ENCODE assay signal across 9 mouse cellular contexts in the genomic region with DNA sequence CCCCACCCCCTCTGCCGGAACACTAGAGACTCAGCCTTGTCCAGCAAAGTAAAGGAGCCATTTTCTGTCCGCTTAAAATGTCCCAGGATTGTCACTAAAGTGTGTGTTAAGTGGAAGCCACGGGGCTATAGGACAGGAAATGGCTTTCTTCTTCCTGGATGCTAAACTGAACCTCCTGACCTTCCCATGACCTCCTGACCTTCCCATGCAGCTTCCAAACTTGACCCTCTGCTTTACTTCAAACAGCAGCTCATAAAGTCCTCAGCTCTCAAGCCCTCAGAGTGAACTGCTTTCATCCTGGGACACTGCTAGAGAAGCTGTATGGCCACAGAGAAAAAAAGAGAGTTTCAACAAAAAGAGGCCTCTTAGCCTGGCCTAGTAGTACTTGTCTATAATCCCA. TPM values are rescaled to one million over a fixed set of nuclear protein-coding genes. Genes with fewer than 3 reads are reported as not detected.
DNase-seq lines count a peak whose midpoint lies in the region; ATAC-seq and TF ChIP-seq lines count a peak whose summit lies in the region.
"Had no signal": no experiment of that assay in that cellular context is flagged by ENCODE, and none has a peak within 500 bp of the region (broad histone marks: within the 10 kb centered on the region; RNA-seq: fewer than 3 reads in every experiment).

No protein-coding gene starts in this region.

- no peaks in the 10 kb centered on the region for H3K9me3 ChIP-seq in heart, embryonic 15.5 days (replicated peaks)
- H3K9me3 ChIP-seq in lung, postnatal 0 days (ENCODE audit: low read length): no peaks in the 10 kb centered on the region
- H3K9me3 ChIP-seq: midbrain, embryonic 12.5 days had no signal

- H3K4me1 ChIP-seq in heart, embryonic 15.5 days (replicated peaks): peaks cover 37% of the 10 kb centered on the region
- H3K4me1 ChIP-seq in lung, postnatal 0 days (ENCODE audit: insufficient read depth, low read depth, low read length): peaks cover 16% of the 10 kb centered on the region

- no peak for TF ChIP-seq CTCF in lung, postnatal 0 days (IDR thresholded peaks at IDR 0.05)
- TF ChIP-seq CTCF in layer of hippocampus, adult 2 months (conservative IDR thresholded peaks at IDR 0.05): no peak

- no peak for ATAC-seq in heart, embryonic 15.5 days (replicated peaks; ENCODE audit: insufficient number of reproducible peaks, insufficient read depth, low FRiP score, low read depth)
- peak; percentile 8 for ATAC-seq in lung, postnatal 0 days

- H3K4me2 ChIP-seq in heart, embryonic 15.5 days: peak overlapping the region; percentile 94
- H3K4me2 ChIP-seq in lung, postnatal 0 days (replicated peaks; ENCODE audit: low read depth, low read length): no peak overlapping the region; the same call in 1 of the 2 replicates

- H3K27me3 ChIP-seq in heart, embryonic 15.5 days: no peaks in the 10 kb centered on the region
- no peaks in the 10 kb centered on the region for H3K27me3 ChIP-seq in lung, postnatal 0 days (replicated peaks; ENCODE audit: insufficient read depth, low read length)

- 44% methylated on average over 3 of the region's 3 CpGs for WGBS in heart, embryonic 15.5 days
- 33% methylated on average over 3 of the region's 3 CpGs for WGBS in lung, postnatal 0 days

- no peak overlapping the region for H3K9ac ChIP-seq in heart, embryonic 15.5 days
- H3K9ac ChIP-seq in lung, postnatal 0 days (replicated peaks; ENCODE audit: low read depth): no peak overlapping the region

- DNase-seq in heart, adult 18-20 months: no peak
- DNase-seq in R1 (ENCODE audit: low read depth, low spot score): peak; percentile 62
- peak; percentile 42 for DNase-seq in forelimb bud, embryonic 11.5 days (ENCODE audit: low read depth, low spot score)
- DNase-seq in lung, postnatal 0 days (ENCODE audit: low spot score): peak; percentile 16
- no peak for DNase-seq in kidney, adult 9 months
- no peak for DNase-seq in left cerebral cortex, postnatal 25 days (ENCODE audit: low spot score in 2 of 2)
- no peak for DNase-seq in layer of hippocampus, adult 2 months (ENCODE audit: low spot score in 2 of 2)

- intact Hi-C loops in left cerebral cortex, postnatal 25 days (cut with DNase I): no loop called here

- H3K27ac ChIP-seq in heart, embryonic 15.5 days: peak overlapping the region; percentile 63
- H3K27ac ChIP-seq in lung, postnatal 0 days (ENCODE audit: low read length): peak overlapping the region; percentile 64; the same call in 1 of the 2 replicates
- no peak overlapping the region for H3K27ac ChIP-seq in layer of hippocampus, adult 2 months
- H3K27ac ChIP-seq: midbrain, embryonic 12.5 days had no signal

- H3K4me3 ChIP-seq in heart, embryonic 15.5 days: no peak overlapping the region
- H3K4me3 ChIP-seq in lung, postnatal 0 days (ENCODE audit: low read depth, low read length): no peak overlapping the region
- no peak overlapping the region for H3K4me3 ChIP-seq in layer of hippocampus, adult 2 months

- TF ChIP-seq EP300 in lung, postnatal 0 days (IDR thresholded peaks at IDR 0.05): no peak

- no peaks in the 10 kb centered on the region for H3K36me3 ChIP-seq in heart, embryonic 15.5 days
- no peaks in the 10 kb centered on the region for H3K36me3 ChIP-seq in lung, postnatal 0 days (ENCODE audit: insufficient read depth, low read length)
- H3K36me3 ChIP-seq: midbrain, embryonic 12.5 days had no signal

RNA-seq across cellular contexts. Expression of gene Dok4, which starts 0.7 kb away (rescaled TPM):
- polyA plus RNA-seq in heart, embryonic 15.5 days (2015; fragmentation: Nextera tagmentation; extraction: Ambion mirVana): 22.9 and 31.6 TPM in 2 replicates
- total RNA-seq in heart, adult 18-20 months (2021): 10 to 100 TPM; 11.9 to 16.6 TPM
- 42.7 and 47.5 TPM in 2 replicates for polyA plus RNA-seq in lung, postnatal 0 days (2015; fragmentation: Nextera tagmentation; extraction: Ambion mirVana)
- total RNA-seq in left cerebral cortex, postnatal 25 days (2021): 10 to 100 TPM; 23.2 to 25.6 TPM
- 10 to 100 TPM; 24.1 to 26.4 TPM for total RNA-seq in layer of hippocampus, adult 2 months (2021)

RNA-seq across cellular contexts. Expression of gene Polr2c, which starts 19.6 kb away (rescaled TPM):
- 107 and 122 TPM in 2 replicates for polyA plus RNA-seq in heart, embryonic 15.5 days (2015; fragmentation: Nextera tagmentation; extraction: Ambion mirVana)
- 10 to 100 TPM; 62.3 to 65.6 TPM for total RNA-seq in heart, adult 18-20 months (2021)
- 98.4 and 103 TPM in 2 replicates for polyA plus RNA-seq in lung, postnatal 0 days (2015; fragmentation: Nextera tagmentation; extraction: Ambion mirVana)
- total RNA-seq in left cerebral cortex, postnatal 25 days (2021): 10 to 100 TPM; 67.4 to 76.6 TPM
- 10 to 100 TPM; 69.1 to 71.4 TPM for total RNA-seq in layer of hippocampus, adult 2 months (2021)

RNA-seq across cellular contexts. Expression of gene Ciapin1, which starts 38.7 kb away (rescaled TPM):
- polyA plus RNA-seq in heart, embryonic 15.5 days (2015; fragmentation: Nextera tagmentation; extraction: Ambion mirVana): 77.7 and 88.6 TPM in 2 replicates
- 10 to 100 TPM; 66.6 to 74.8 TPM for total RNA-seq in heart, adult 18-20 months (2021)
- 66.7 and 74.5 TPM in 2 replicates for polyA plus RNA-seq in lung, postnatal 0 days (2015; fragmentation: Nextera tagmentation; extraction: Ambion mirVana)
- total RNA-seq in left cerebral cortex, postnatal 25 days (2021): 10 to 100 TPM; 67.9 to 74.1 TPM
- 10 to 100 TPM; 60.9 to 67.2 TPM for total RNA-seq in layer of hippocampus, adult 2 months (2021)

RNA-seq across cellular contexts. Expression of gene Coq9, which starts 38.7 kb away (rescaled TPM):
- polyA plus RNA-seq in heart, embryonic 15.5 days (2015; fragmentation: Nextera tagmentation; extraction: Ambion mirVana): 163 and 166 TPM in 2 replicates
- 100 to 1,000 TPM; 627 to 660 TPM for total RNA-seq in heart, adult 18-20 months (2021)
- 47.1 and 51.4 TPM in 2 replicates for polyA plus RNA-seq in lung, postnatal 0 days (2015; fragmentation: Nextera tagmentation; extraction: Ambion mirVana)
- 10 to 100 TPM; 82.4 to 94.4 TPM for total RNA-seq in left cerebral cortex, postnatal 25 days (2021)
- 10 to 100 TPM; 78.2 to 83.7 TPM for total RNA-seq in layer of hippocampus, adult 2 months (2021)

RNA-seq across cellular contexts. Expression of gene Ccdc102a, which starts 41.1 kb away (rescaled TPM):
- polyA plus RNA-seq in heart, embryonic 15.5 days (2015; fragmentation: Nextera tagmentation; extraction: Ambion mirVana): 18.6 and 25.1 TPM in 2 replicates
- 1 to 10 TPM; 3.8 to 4.1 TPM for total RNA-seq in heart, adult 18-20 months (2021)
- polyA plus RNA-seq in lung, postnatal 0 days (2015; fragmentation: Nextera tagmentation; extraction: Ambion mirVana): 14.6 and 17.2 TPM in 2 replicates
- total RNA-seq in left cerebral cortex, postnatal 25 days (2021): 1 to 10 TPM; 1.5 to 1.7 TPM
- 1 to 10 TPM; 1.7 to 1.9 TPM for total RNA-seq in layer of hippocampus, adult 2 months (2021)

Comparison
In these comparisons a context has a peak if more than half of its experiments do, and no peak if none do; other contexts are left out.
1. DNase-seq: peak in R1 (single experiment), forelimb bud, embryonic 11.5 days (single experiment) and lung, postnatal 0 days (single experiment); none in heart, adult 18-20 months (0 of 2), kidney, adult 9 months (single experiment), left cerebral cortex, postnatal 25 days (0 of 2) and layer of hippocampus, adult 2 months (0 of 2).